Comparison of ENCODE assay signal across 18 mouse cellular contexts in the genomic region with DNA sequence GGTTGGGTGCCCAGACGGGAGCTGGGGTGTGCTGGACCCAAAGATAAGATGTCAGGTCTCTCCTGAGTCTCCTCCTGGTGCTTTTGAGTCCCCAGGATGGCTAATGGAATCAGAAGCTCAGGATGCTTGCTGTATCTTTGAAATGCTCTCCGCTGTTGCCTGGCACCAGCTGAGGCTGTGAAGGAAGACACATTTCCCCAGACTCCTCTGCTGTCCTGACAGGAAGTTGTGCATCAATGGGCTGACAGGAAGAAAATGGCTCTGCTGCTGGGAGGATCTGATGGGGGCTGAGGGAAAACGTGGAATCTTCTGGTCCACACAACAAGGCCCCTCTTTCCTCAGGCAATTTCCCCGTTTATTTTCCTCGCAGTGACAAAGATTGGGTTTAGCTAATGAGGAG. TPM values are rescaled to one million over a fixed set of nuclear protein-coding genes. Genes with fewer than 3 reads are reported as not detected.
DNase-seq lines count a peak whose midpoint lies in the region; ATAC-seq and TF ChIP-seq lines count a peak whose summit lies in the region.
"Had no signal": no experiment of that assay in that cellular context is flagged by ENCODE, and none has a peak within 500 bp of the region (broad histone marks: within the 10 kb centered on the region; RNA-seq: fewer than 3 reads in every experiment).

No protein-coding gene starts in this region.

- peak overlapping the region; percentile 41 for H3K27ac ChIP-seq in forebrain, embryonic 15.5 days (replicated peaks)
- no peak overlapping the region for H3K27ac ChIP-seq in forebrain, embryonic 12.5 days
- H3K27ac ChIP-seq in midbrain, postnatal 0 days (ENCODE audit: low read depth, low read length) = 0 out of 2 replicates have a peak overlapping the region, but pooled peaks have one; percentile 8
- H3K27ac ChIP-seq: embryonic facial prominence, embryonic 15.5 days; left cerebral cortex, adult 2 months; stomach, embryonic 15.5 days had no signal

- no peaks in the 10 kb centered on the region for H3K9me3 ChIP-seq in forebrain, embryonic 15.5 days
- no peaks in the 10 kb centered on the region for H3K9me3 ChIP-seq in forebrain, embryonic 12.5 days
- H3K9me3 ChIP-seq in midbrain, postnatal 0 days (ENCODE audit: low read length) = no peaks in the 10 kb centered on the region
- H3K9me3 ChIP-seq: embryonic facial prominence, embryonic 15.5 days; stomach, embryonic 15.5 days had no signal

- no peak for TF ChIP-seq CTCF in midbrain, postnatal 0 days (IDR thresholded peaks at IDR 0.05)

- peaks cover 35% of the 10 kb centered on the region for H3K4me1 ChIP-seq in forebrain, embryonic 15.5 days
- no peaks in the 10 kb centered on the region for H3K4me1 ChIP-seq in forebrain, embryonic 12.5 days
- no peaks in the 10 kb centered on the region for H3K4me1 ChIP-seq in midbrain, postnatal 0 days (ENCODE audit: insufficient read depth, low read length)
- H3K4me1 ChIP-seq: stomach, embryonic 15.5 days had no signal

- H3K36me3 ChIP-seq in forebrain, embryonic 15.5 days = no peaks in the 10 kb centered on the region
- H3K36me3 ChIP-seq in forebrain, embryonic 12.5 days (replicated peaks) = no peaks in the 10 kb centered on the region
- H3K36me3 ChIP-seq in midbrain, postnatal 0 days (ENCODE audit: insufficient read depth, low read length) = no peaks in the 10 kb centered on the region
- H3K36me3 ChIP-seq: embryonic facial prominence, embryonic 15.5 days; stomach, embryonic 15.5 days had no signal

- WGBS in forebrain, embryonic 15.5 days = 39% methylated on average over 5 of the region's 5 CpGs
- WGBS in forebrain, embryonic 12.5 days = 57% methylated on average over 5 of the region's 5 CpGs
- WGBS in midbrain, postnatal 0 days = 50% methylated on average over 5 of the region's 5 CpGs

- no peak for ATAC-seq in forebrain, embryonic 15.5 days (replicated peaks)
- no peak for ATAC-seq in forebrain, embryonic 12.5 days (ENCODE audit: low FRiP score)
- ATAC-seq in midbrain, postnatal 0 days (ENCODE audit: low FRiP score) = no peak
- ATAC-seq: activated CD4-positive, CD25-positive, alpha-beta regulatory T cell, adult 4 months; lung, postnatal 0 days had no signal

- intact Hi-C loops in left cerebral cortex, postnatal 14 days (cut with DNase I) = no loop called here
- intact Hi-C loops in left cerebral cortex, postnatal 4 days (cut with DNase I) = no loop called here
- intact Hi-C loops in heart, postnatal 25 days (cut with DNase I) = no loop called here

- no peaks in the 10 kb centered on the region for H3K27me3 ChIP-seq in forebrain, embryonic 15.5 days
- no peaks in the 10 kb centered on the region for H3K27me3 ChIP-seq in forebrain, embryonic 12.5 days
- H3K27me3 ChIP-seq in midbrain, postnatal 0 days (ENCODE audit: insufficient read depth, low read length) = no peaks in the 10 kb centered on the region
- H3K27me3 ChIP-seq: embryonic facial prominence, embryonic 15.5 days; stomach, embryonic 15.5 days had no signal

- H3K4me2 ChIP-seq in forebrain, embryonic 15.5 days (replicated peaks) = no peak overlapping the region
- no peak overlapping the region for H3K4me2 ChIP-seq in forebrain, embryonic 12.5 days
- no peak overlapping the region for H3K4me2 ChIP-seq in midbrain, postnatal 0 days (ENCODE audit: low read depth, low read length, poor library complexity, severe bottlenecking)
- H3K4me2 ChIP-seq: embryonic facial prominence, embryonic 15.5 days; stomach, embryonic 15.5 days had no signal

- peak; percentile 53 to 64 for DNase-seq in left cerebral cortex, postnatal 14 days (ENCODE audit: low spot score in 2 of 2)
- DNase-seq in left cerebral cortex, postnatal 4 days = no peak
- peak; percentile 70 for DNase-seq in brain, adult 2 months (ENCODE audit: low read depth, low spot score)
- peak; percentile 61 for DNase-seq in midbrain, postnatal 0 days (ENCODE audit: low spot score)
- DNase-seq in heart, postnatal 4 days = no peak
- DNase-seq in heart, postnatal 25 days (ENCODE audit: low spot score) = no peak
- DNase-seq: thymus, postnatal 36 days had no signal

- no peak overlapping the region for H3K9ac ChIP-seq in forebrain, embryonic 15.5 days (replicated peaks)
- H3K9ac ChIP-seq in forebrain, embryonic 12.5 days = no peak overlapping the region
- no peak overlapping the region for H3K9ac ChIP-seq in midbrain, postnatal 0 days (replicated peaks; ENCODE audit: low read length, poor library complexity, severe bottlenecking)
- H3K9ac ChIP-seq: embryonic facial prominence, embryonic 15.5 days; stomach, embryonic 15.5 days had no signal

- no peak overlapping the region for H3K4me3 ChIP-seq in forebrain, embryonic 15.5 days
- no peak overlapping the region for H3K4me3 ChIP-seq in forebrain, embryonic 12.5 days (replicated peaks)
- no peak overlapping the region for H3K4me3 ChIP-seq in midbrain, postnatal 0 days (ENCODE audit: low read depth, low read length)
- H3K4me3 ChIP-seq: embryonic facial prominence, embryonic 15.5 days; left cerebral cortex, adult 2 months; stomach, embryonic 15.5 days had no signal

RNA-seq across cellular contexts. Expression of a gene that starts 27.0 kb away (rescaled TPM):
- 9.0 and 10.4 TPM in 2 replicates for polyA plus RNA-seq in forebrain, embryonic 15.5 days (2015; fragmentation: Nextera tagmentation; extraction: Ambion mirVana)
- 2.0 and 2.3 TPM in 2 replicates for polyA plus RNA-seq in forebrain, embryonic 12.5 days (2016; fragmentation: Nextera tagmentation; extraction: Ambion mirVana)
- 10 to 100 TPM; 21.7 to 22.3 TPM for total RNA-seq in left cerebral cortex, postnatal 14 days (2021)
- 10 to 100 TPM; 19.5 to 20.7 TPM for total RNA-seq in left cerebral cortex, postnatal 4 days (2021)
- 21.4 and 23.3 TPM in 2 replicates for total RNA-seq in midbrain, postnatal 0 days (2014; rRNA removed)
- polyA plus RNA-seq in midbrain, postnatal 0 days (2015; fragmentation: Nextera tagmentation; extraction: Ambion mirVana) = 5.9 and 7.3 TPM in 2 replicates
- 1 to 10 TPM; 4.3 to 4.8 TPM for total RNA-seq in heart, postnatal 4 days (2021)
- total RNA-seq in heart, postnatal 25 days (2021) = 1 to 10 TPM; 2.3 to 2.8 TPM
- total RNA-seq: hematopoietic stem cell, adult 5-6 weeks; megakaryocyte-erythroid progenitor cell, adult 5-6 weeks; MEL; neutrophil, adult 5-6 weeks had no signal
- polyA plus RNA-seq: activated CD4-positive, CD25-positive, alpha-beta regulatory T cell, adult 4 months had no signal

Comparison
In these comparisons a context has a peak if more than half of its experiments do, and no peak if none do; other contexts are left out.
1. DNase-seq: peak in left cerebral cortex, postnatal 14 days (2 of 2), brain, adult 2 months (single experiment) and midbrain, postnatal 0 days (single experiment); none in left cerebral cortex, postnatal 4 days (single experiment), heart, postnatal 4 days (single experiment) and heart, postnatal 25 days (single experiment).